Mouse (Mus musculus): ENCODE measurements at regions not wholly inside any gene's neighbourhood (a gene's known extent, or its start where the extent isn't known, plus 50 kb on each side); places are given as distances from the start of the nearest gene placed in this dataset.

DNA sequence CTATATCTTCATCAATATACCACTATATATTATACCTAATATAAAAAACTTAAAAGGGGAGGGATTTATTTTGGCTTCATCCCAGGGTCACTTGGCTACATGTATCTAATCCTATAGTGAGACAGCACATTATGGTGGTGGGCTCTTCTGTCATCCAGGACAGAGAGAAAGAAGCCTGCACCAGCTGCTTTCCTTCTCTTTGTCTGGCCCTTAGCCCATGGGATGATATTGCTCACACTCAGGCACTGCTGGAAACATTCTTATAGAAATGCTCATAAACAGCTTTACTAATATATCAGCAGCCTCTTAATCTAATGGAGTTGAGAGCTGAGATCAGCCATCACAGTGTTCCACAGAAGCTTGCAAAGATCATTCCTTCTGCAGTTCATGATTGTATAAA, 64.3 kb upstream of the Slc24a2 start:
- TF ChIP-seq MYOD1 (IDR thresholded peaks at IDR 0.05; ENCODE audit: control insufficient read depth in 1 of 3, insufficient read length in 2 of 3, low read depth in 2 of 3) (no peak), POLR2A (IDR thresholded peaks at IDR 0.05; ENCODE audit: insufficient read length, low read depth) (no peak), POLR2AphosphoS2 (IDR thresholded peaks at IDR 0.05; ENCODE audit: insufficient read length, low read depth) (no peak), E2F4 (IDR thresholded peaks at IDR 0.05; ENCODE audit: insufficient read depth) (no peak), TCF3 (IDR thresholded peaks at IDR 0.05; ENCODE audit: insufficient read length, low read depth) (no peak), MAX (IDR thresholded peaks at IDR 0.05; ENCODE audit: low read depth) (no peak), REST (IDR thresholded peaks at IDR 0.05; ENCODE audit: insufficient read depth, insufficient read length) (no peak), SRF (IDR thresholded peaks at IDR 0.05; ENCODE audit: control insufficient read depth, insufficient read length, low read depth) (no peak)
